Mouse (Mus musculus) limb, embryonic 14.5 days (tissue): ENCODE measurements around the gene Celf2. TPM values are rescaled to one million over a fixed set of nuclear protein-coding genes. Genes with fewer than 3 reads are reported as not detected.

Experiments
- ATAC-seq: fragments of 200-750 bp; cut with Nextera tagmentation; 2 replicates; pipeline ENCODE4 v1.8.0; 2017; ENCODE audit warnings: low read depth, moderate number of reproducible peaks, moderate TSS enrichment; ENCODE audit not compliant: low FRiP score
- DNase-seq: peaks from one replicate; pipeline ENCODE4 v3.0.0-alpha.2; 2015; ENCODE audit warnings: low spot score
- H3K27ac ChIP-seq: fragments of 300-500 bp; sonication (generic); replicated peaks from 2 replicates; pipeline ENCODE4 v1.5.1; 2014; ENCODE audit warnings: low read depth, mild to moderate bottlenecking, low read length, moderate library complexity, mixed read lengths
- H3K27me3 ChIP-seq: fragments of 300-500 bp; sonication (generic); 2 replicates; pipeline ENCODE4 v1.6.1; 2014; ENCODE audit warnings: low read length, mixed read lengths; ENCODE audit not compliant: control insufficient read depth, insufficient read depth
- H3K36me3 ChIP-seq: fragments of 300-500 bp; sonication (generic); 2 replicates; pipeline ENCODE4 v1.6.1; 2014; ENCODE audit warnings: mild to moderate bottlenecking, low read length, moderate library complexity, mixed read lengths; ENCODE audit not compliant: control insufficient read depth, insufficient read depth
- H3K4me1 ChIP-seq: fragments of 300-500 bp; sonication (generic); 2 replicates; pipeline ENCODE4 v1.6.1; 2014; ENCODE audit warnings: antibody characterized with exemption, low read length, mixed read lengths; ENCODE audit not compliant: control insufficient read depth, insufficient read depth
- H3K4me2 ChIP-seq: fragments of 300-500 bp; sonication (generic); replicated peaks from 2 replicates; pipeline ENCODE4 v1.6.1; 2014; ENCODE audit warnings: low read depth, mild to moderate bottlenecking, low read length, moderate library complexity; ENCODE audit not compliant: severe bottlenecking
- H3K4me3 ChIP-seq: fragments of 300-500 bp; sonication (generic); replicated peaks from 2 replicates; pipeline ENCODE4 v1.5.1; 2014; ENCODE audit warnings: low read length
- H3K9ac ChIP-seq: fragments of 300-500 bp; sonication (generic); 2 replicates; pipeline ENCODE4 v1.6.1; 2014; ENCODE audit warnings: mild to moderate bottlenecking, low read depth, low read length, moderate library complexity; ENCODE audit not compliant: severe bottlenecking
- H3K9me3 ChIP-seq: fragments of 300-500 bp; sonication (generic); 2 replicates; pipeline ENCODE4 v1.6.1; 2016; ENCODE audit warnings: low read length; ENCODE audit not compliant: control insufficient read depth
- POLR2A ChIP-seq: fragments of 200-500 bp; IDR thresholded peaks from 2 replicates; pipeline ENCODE4 v1.8.0; 2012; ENCODE audit warnings: inconsistent platforms, mild to moderate bottlenecking, moderate library complexity, borderline replicate concordance; ENCODE audit not compliant: insufficient read depth, insufficient read length; ENCODE audit errors: extremely low read depth
- WGBS: fragments of 180-500 bp; shearing (Covaris S2); extraction: QIAGEN DNeasy Blood & Tissue Kit; methylation state at CpG from one replicate; pipeline ENCODE4 v1.1.7; 2014; 5-methylcytosine and 5-hydroxymethylcytosine counted together
- polyA plus RNA-seq, 2 experiments: library from polyadenylated mRNA; depleted of rRNA in 1 of 2; stranded (reverse) in 1 of 2; unstranded in 1 of 2; fragments of >200 nt; fragmentation: Nextera tagmentation in 1 of 2; extraction: Ambion mirVana in 1 of 2; gene quantifications; 2 replicates each; pipeline versions ENCODE4 v1.2.1 to v1.2.3; 2012 to 2014

Celf2 gene
- polyA plus RNA-seq, 2 experiments: 55.3 to 75.1 TPM

- H3K4me2 ChIP-seq: no peak overlapping the region
- no peaks in the 10 kb centered on the region for H3K27me3 ChIP-seq
- H3K4me3 ChIP-seq: no peak overlapping the region
- H3K9ac ChIP-seq: no peak overlapping the region
- no peaks in the 10 kb centered on the region for H3K9me3 ChIP-seq
- WGBS: 83% methylated on average over 2 of the region's 2 CpGs
- no peaks in the 10 kb centered on the region for H3K36me3 ChIP-seq
- ATAC-seq (no peak), DNase-seq (no peak)
- peaks cover 15% of the 10 kb centered on the region for H3K4me1 ChIP-seq
- no peak for TF ChIP-seq POLR2A
- no peak overlapping the region for H3K27ac ChIP-seq
Observed at GRCm38 (mm10) chr2:6723602-6724001, 785.8 kb downstream of the Celf2 start.

DNA sequence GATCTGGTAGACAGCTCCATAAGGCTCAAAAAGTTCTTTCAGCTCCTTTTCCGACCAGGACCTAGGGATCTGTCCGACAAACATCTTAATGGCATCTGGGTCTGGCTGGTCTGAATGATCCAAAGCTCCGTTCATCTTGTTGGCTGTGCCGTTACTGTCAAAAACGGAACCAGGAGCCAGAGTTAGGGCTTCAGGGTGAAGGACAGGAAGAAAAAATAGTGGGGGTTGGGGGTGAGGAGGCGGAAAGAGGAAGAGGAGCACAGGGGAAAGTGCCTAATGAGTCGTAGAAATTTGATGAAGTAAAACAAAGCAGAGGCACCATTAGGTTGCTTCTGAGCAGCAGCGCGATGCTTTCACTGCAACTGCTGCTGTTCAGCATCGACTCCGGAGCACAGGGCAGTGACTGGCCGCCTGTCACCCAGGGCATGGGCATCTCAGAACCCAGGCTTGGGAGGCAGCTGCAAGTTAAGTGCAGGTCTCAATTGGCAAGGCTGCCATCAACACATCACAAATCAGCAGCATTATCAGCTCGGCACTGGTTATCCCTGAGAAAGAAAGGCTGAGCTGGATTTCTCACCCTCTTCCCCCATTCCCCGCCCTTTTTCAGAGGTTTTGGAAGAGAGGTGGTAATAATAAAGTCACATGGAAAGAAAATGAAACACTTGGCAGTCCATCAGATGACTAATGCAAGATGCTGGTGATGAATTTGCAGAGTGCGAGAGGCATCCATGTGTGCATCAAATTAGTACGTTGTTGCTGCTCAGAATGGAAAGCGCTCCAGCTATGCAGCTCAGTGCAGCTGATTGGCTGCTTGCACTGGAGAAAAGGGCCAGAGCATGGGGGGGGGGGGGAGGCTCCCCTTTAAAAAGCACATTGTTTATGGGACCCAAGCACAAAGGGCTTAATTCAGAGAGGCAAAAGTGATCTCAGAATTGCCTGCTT, 787.6 kb downstream of the Celf2 start:
- Histone ChIP-seq H3K9me3 (no peaks in the 10 kb centered on the region), H3K27me3 (no peaks in the 10 kb centered on the region), H3K9ac (peak overlapping the region; percentile 53), H3K4me2 (peak overlapping the region; percentile 84), H3K4me3 (peak overlapping the region; percentile 43), H3K27ac (peak overlapping the region; percentile 74), H3K36me3 (no peaks in the 10 kb centered on the region), H3K4me1 (peaks cover 15% of the 10 kb centered on the region)
- DNase-seq (peak; percentile 78), ATAC-seq (peak; percentile 86)
- no peak for TF ChIP-seq POLR2A
- WGBS: 6% methylated on average over 17 of the region's 17 CpGs

DNA sequence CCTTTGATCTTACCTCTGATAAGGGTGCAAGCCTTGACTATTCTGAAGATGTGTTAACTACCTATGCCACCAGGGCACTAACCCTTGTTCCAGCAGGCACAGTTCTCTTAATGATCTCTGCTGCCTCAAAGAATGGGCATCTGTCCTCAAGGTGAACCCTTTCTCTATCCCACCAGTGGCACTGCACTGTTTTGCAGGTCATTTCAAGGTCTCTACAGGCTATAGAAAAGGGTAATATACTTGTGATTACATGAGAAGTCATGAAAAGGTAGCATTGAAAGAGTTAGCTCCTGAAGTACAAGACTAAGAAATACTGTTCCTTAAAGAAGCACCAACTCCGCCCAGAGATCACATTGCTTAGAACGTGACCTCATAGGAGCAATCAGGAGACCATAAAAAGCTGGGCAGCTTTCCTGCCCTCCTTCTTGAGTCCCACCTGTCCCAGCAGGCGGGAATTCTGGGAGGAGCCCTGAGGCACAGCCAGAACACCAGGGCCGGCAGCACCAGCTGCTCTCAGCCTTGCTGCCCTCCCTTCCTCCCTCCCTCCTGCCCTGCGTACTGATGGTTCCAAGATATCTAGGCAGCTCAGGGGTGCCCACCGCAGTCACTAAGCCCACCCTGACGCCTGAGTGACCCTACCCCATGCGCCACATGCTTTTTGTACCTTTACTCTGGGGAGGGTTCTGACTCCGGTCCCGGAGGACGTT, 788.5 kb downstream of the Celf2 start:
- DNase-seq: peak; percentile 75
- Histone ChIP-seq H3K4me3 (peak overlapping the region; percentile 43), H3K36me3 (no peaks in the 10 kb centered on the region), H3K27ac (peak overlapping the region; percentile 74), H3K4me2 (peak overlapping the region; percentile 84), H3K4me1 (peaks cover 15% of the 10 kb centered on the region), H3K27me3 (no peaks in the 10 kb centered on the region), H3K9me3 (no peaks in the 10 kb centered on the region), H3K9ac (peak overlapping the region; percentile 53)
- WGBS: 14% methylated on average over 10 of the region's 11 CpGs
- peak; percentile 79 for ATAC-seq
- no peak for TF ChIP-seq POLR2A

- H3K4me2 ChIP-seq: no peak overlapping the region
- no peak overlapping the region for H3K9ac ChIP-seq
- no peak for TF ChIP-seq POLR2A
- peaks cover 15% of the 10 kb centered on the region for H3K4me1 ChIP-seq
- ATAC-seq: no peak
- no peak overlapping the region for H3K27ac ChIP-seq
- DNase-seq: no peak
- H3K36me3 ChIP-seq: no peaks in the 10 kb centered on the region
- H3K4me3 ChIP-seq: no peak overlapping the region
- no peaks in the 10 kb centered on the region for H3K9me3 ChIP-seq
- no peaks in the 10 kb centered on the region for H3K27me3 ChIP-seq
Observed at GRCm38 (mm10) chr2:6718864-6719263, 790.5 kb downstream of the Celf2 start.

- DNase-seq (no peak), ATAC-seq (no peak)
- Histone ChIP-seq H3K27ac (no peak overlapping the region), H3K4me2 (no peak overlapping the region), H3K4me3 (no peak overlapping the region), H3K27me3 (no peaks in the 10 kb centered on the region), H3K9ac (no peak overlapping the region), H3K9me3 (no peaks in the 10 kb centered on the region), H3K4me1 (peaks cover 15% of the 10 kb centered on the region), H3K36me3 (no peaks in the 10 kb centered on the region)
- no peak for TF ChIP-seq POLR2A
- 58% methylated on average over 3 of the region's 3 CpGs for WGBS
Observed at GRCm38 (mm10) chr2:6717953-6718352, 791.4 kb downstream of the Celf2 start.
